Mouse (Mus musculus): Measurements from ENCODE around the gene Cfap77. TPM values are rescaled to one million over a fixed set of nuclear protein-coding genes. Genes with fewer than 3 reads are reported as not detected.

The Cfap77 gene
- polyA plus RNA-seq, 1 experiment from 2014 or later = 0.18 TPM

GRCm38 (mm10) chr2:29046151-29046550 lies 8.7 kb downstream of the Cfap77 start:
- no peaks in the 10 kb centered on the region for H3K36me3 ChIP-seq (ENCODE audit: control insufficient read depth, insufficient read depth, low read length)
- WGBS = 63% methylated on average over 16 of the region's 16 CpGs
- no peaks in the 10 kb centered on the region for H3K4me1 ChIP-seq (ENCODE audit: control insufficient read depth in 2 of 2, insufficient read depth in 2 of 2, low read length in 2 of 2)
- H3K27me3 ChIP-seq (ENCODE audit: control insufficient read depth, insufficient read depth, low read length) = peaks cover 17% of the 10 kb centered on the region
- no peak overlapping the region for H3K4me3 ChIP-seq (ENCODE audit: control insufficient read depth in 1 of 2, insufficient read depth in 1 of 2, low read depth in 1 of 2, low read length in 2 of 2)
- no peak for ATAC-seq (ENCODE audit: insufficient number of reproducible peaks, insufficient read depth, low FRiP score, low read depth)
- H3K9ac ChIP-seq (ENCODE audit: low read length) = no peak overlapping the region
- no peak overlapping the region for H3K4me2 ChIP-seq (ENCODE audit: low read length)
- H3K9me3 ChIP-seq (ENCODE audit: control insufficient read depth, low read length) = no peaks in the 10 kb centered on the region
- H3K27ac ChIP-seq (replicated peaks in 1 of 2; ENCODE audit: control insufficient read depth in 1 of 2, insufficient read depth in 1 of 2, low read depth in 2 of 2, low read length in 2 of 2) = no peak overlapping the region

- ATAC-seq (ENCODE audit: insufficient number of reproducible peaks, insufficient read depth, low FRiP score, low read depth) = no peak
- no peak overlapping the region for H3K27ac ChIP-seq (replicated peaks in 1 of 2; ENCODE audit: control insufficient read depth in 1 of 2, insufficient read depth in 1 of 2, low read depth in 2 of 2, low read length in 2 of 2)
- peaks cover 45% of the 10 kb centered on the region for H3K27me3 ChIP-seq (ENCODE audit: control insufficient read depth, insufficient read depth, low read length)
These were observed 12.7 kb downstream of the Cfap77 start for GRCm38 (mm10) chr2:29042124-29042523.

GRCm38 (mm10) chr2:29041477-29041768 lies 13.4 kb downstream of the Cfap77 start:
- no peaks in the 10 kb centered on the region for H3K36me3 ChIP-seq (ENCODE audit: control insufficient read depth, insufficient read depth, low read length)
- H3K27me3 ChIP-seq (ENCODE audit: control insufficient read depth, insufficient read depth, low read length) = peaks cover 45% of the 10 kb centered on the region
- H3K4me1 ChIP-seq (ENCODE audit: control insufficient read depth in 2 of 2, insufficient read depth in 2 of 2, low read length in 2 of 2) = no peaks in the 10 kb centered on the region
- no peak overlapping the region for H3K4me2 ChIP-seq (ENCODE audit: low read length)
- no peak for ATAC-seq (ENCODE audit: insufficient number of reproducible peaks, insufficient read depth, low FRiP score, low read depth)
- H3K9ac ChIP-seq (ENCODE audit: low read length) = no peak overlapping the region
- H3K27ac ChIP-seq (replicated peaks in 1 of 2; ENCODE audit: control insufficient read depth in 1 of 2, insufficient read depth in 1 of 2, low read depth in 2 of 2, low read length in 2 of 2) = no peak overlapping the region
- 24% methylated on average over 8 of the region's 8 CpGs for WGBS
- no peak overlapping the region for H3K4me3 ChIP-seq (ENCODE audit: control insufficient read depth in 1 of 2, insufficient read depth in 1 of 2, low read depth in 1 of 2, low read length in 2 of 2)
- H3K9me3 ChIP-seq (ENCODE audit: control insufficient read depth, low read length) = no peaks in the 10 kb centered on the region

More at GRCm38 (mm10) chr2:29042124-29042523, 12.7 kb downstream of the Cfap77 start:
- Histone ChIP-seq H3K4me2 (ENCODE audit: low read length) (no peak overlapping the region), H3K4me3 (ENCODE audit: control insufficient read depth in 1 of 2, insufficient read depth in 1 of 2, low read depth in 1 of 2, low read length in 2 of 2) (no peak overlapping the region), H3K36me3 (ENCODE audit: control insufficient read depth, insufficient read depth, low read length) (no peaks in the 10 kb centered on the region), H3K4me1 (ENCODE audit: control insufficient read depth in 2 of 2, insufficient read depth in 2 of 2, low read length in 2 of 2) (no peaks in the 10 kb centered on the region), H3K9me3 (ENCODE audit: control insufficient read depth, low read length) (no peaks in the 10 kb centered on the region), H3K9ac (ENCODE audit: low read length) (no peak overlapping the region)
- WGBS = 89% methylated on average over 5 of the region's 5 CpGs

- Histone ChIP-seq H3K9me3 (ENCODE audit: control insufficient read depth, low read length) (no peaks in the 10 kb centered on the region), H3K4me3 (ENCODE audit: control insufficient read depth in 1 of 2, insufficient read depth in 1 of 2, low read depth in 1 of 2, low read length in 2 of 2) (no peak overlapping the region), H3K4me2 (ENCODE audit: low read length) (no peak overlapping the region), H3K27ac (replicated peaks in 1 of 2; ENCODE audit: control insufficient read depth in 1 of 2, insufficient read depth in 1 of 2, low read depth in 2 of 2, low read length in 2 of 2) (no peak overlapping the region), H3K4me1 (ENCODE audit: control insufficient read depth in 2 of 2, insufficient read depth in 2 of 2, low read length in 2 of 2) (no peaks in the 10 kb centered on the region), H3K36me3 (ENCODE audit: control insufficient read depth, insufficient read depth, low read length) (no peaks in the 10 kb centered on the region), H3K9ac (ENCODE audit: low read length) (no peak overlapping the region), H3K27me3 (ENCODE audit: control insufficient read depth, insufficient read depth, low read length) (peaks cover 45% of the 10 kb centered on the region)
- ATAC-seq (ENCODE audit: insufficient number of reproducible peaks, insufficient read depth, low FRiP score, low read depth) = no peak
- 24% methylated on average over 18 of the region's 18 CpGs for WGBS
These were observed 14.0 kb downstream of the Cfap77 start for GRCm38 (mm10) chr2:29040594-29041476.

- no peak overlapping the region for H3K4me2 ChIP-seq (ENCODE audit: low read length)
- H3K36me3 ChIP-seq (ENCODE audit: control insufficient read depth, insufficient read depth, low read length) = no peaks in the 10 kb centered on the region
- H3K4me1 ChIP-seq (ENCODE audit: control insufficient read depth in 2 of 2, insufficient read depth in 2 of 2, low read length in 2 of 2) = no peaks in the 10 kb centered on the region
- H3K27me3 ChIP-seq (ENCODE audit: control insufficient read depth, insufficient read depth, low read length) = peaks cover 45% of the 10 kb centered on the region
- ATAC-seq (ENCODE audit: insufficient number of reproducible peaks, insufficient read depth, low FRiP score, low read depth) = no peak
- no peak overlapping the region for H3K9ac ChIP-seq (ENCODE audit: low read length)
- no peaks in the 10 kb centered on the region for H3K9me3 ChIP-seq (ENCODE audit: control insufficient read depth, low read length)
- no peak overlapping the region for H3K27ac ChIP-seq (replicated peaks in 1 of 2; ENCODE audit: control insufficient read depth in 1 of 2, insufficient read depth in 1 of 2, low read depth in 2 of 2, low read length in 2 of 2)
- WGBS = 33% methylated on average over 5 of the region's 5 CpGs
- H3K4me3 ChIP-seq (ENCODE audit: control insufficient read depth in 1 of 2, insufficient read depth in 1 of 2, low read depth in 1 of 2, low read length in 2 of 2) = no peak overlapping the region
These were observed 15.1 kb downstream of the Cfap77 start for GRCm38 (mm10) chr2:29039741-29040140.

- H3K36me3 ChIP-seq (ENCODE audit: control insufficient read depth, insufficient read depth, low read length) = no peaks in the 10 kb centered on the region
- 58% methylated on average over 8 of the region's 8 CpGs for WGBS
- no peak for ATAC-seq (ENCODE audit: insufficient number of reproducible peaks, insufficient read depth, low FRiP score, low read depth)
- H3K4me1 ChIP-seq (ENCODE audit: control insufficient read depth in 2 of 2, insufficient read depth in 2 of 2, low read length in 2 of 2) = no peaks in the 10 kb centered on the region
- H3K4me2 ChIP-seq (ENCODE audit: low read length) = no peak overlapping the region
- H3K27me3 ChIP-seq (ENCODE audit: control insufficient read depth, insufficient read depth, low read length) = peaks cover 23% of the 10 kb centered on the region
- no peak overlapping the region for H3K9ac ChIP-seq (ENCODE audit: low read length)
- no peaks in the 10 kb centered on the region for H3K9me3 ChIP-seq (ENCODE audit: control insufficient read depth, low read length)
- no peak overlapping the region for H3K4me3 ChIP-seq (ENCODE audit: control insufficient read depth in 1 of 2, insufficient read depth in 1 of 2, low read depth in 1 of 2, low read length in 2 of 2)
- H3K27ac ChIP-seq (replicated peaks in 1 of 2; ENCODE audit: control insufficient read depth in 1 of 2, insufficient read depth in 1 of 2, low read depth in 2 of 2, low read length in 2 of 2) = no peak overlapping the region
These were observed 19.2 kb downstream of the Cfap77 start for GRCm38 (mm10) chr2:29035698-29036097.

- WGBS = 51% methylated on average over 20 of the region's 20 CpGs
- ATAC-seq (ENCODE audit: insufficient number of reproducible peaks, insufficient read depth, low FRiP score, low read depth) = no peak
- H3K27me3 ChIP-seq (ENCODE audit: control insufficient read depth, insufficient read depth, low read length) = peaks cover 15% of the 10 kb centered on the region
- H3K9me3 ChIP-seq (ENCODE audit: control insufficient read depth, low read length) = no peaks in the 10 kb centered on the region
- H3K4me1 ChIP-seq (ENCODE audit: control insufficient read depth in 2 of 2, insufficient read depth in 2 of 2, low read length in 2 of 2) = peaks cover 0 to 2% of the 10 kb centered on the region in 2 experiments; a peak in 1 of 4 replicates
- H3K4me2 ChIP-seq (ENCODE audit: low read length) = no peak overlapping the region
- H3K9ac ChIP-seq (ENCODE audit: low read length) = no peak overlapping the region
- no peaks in the 10 kb centered on the region for H3K36me3 ChIP-seq (ENCODE audit: control insufficient read depth, insufficient read depth, low read length)
- no peak overlapping the region for H3K4me3 ChIP-seq (ENCODE audit: control insufficient read depth in 1 of 2, insufficient read depth in 1 of 2, low read depth in 1 of 2, low read length in 2 of 2)
- H3K27ac ChIP-seq (replicated peaks in 1 of 2; ENCODE audit: control insufficient read depth in 1 of 2, insufficient read depth in 1 of 2, low read depth in 2 of 2, low read length in 2 of 2) = no peak overlapping the region
These were observed 20.1 kb downstream of the Cfap77 start for GRCm38 (mm10) chr2:29034542-29035475.
